Mouse (Mus musculus) megakaryocyte, embryonic 14.5 days (primary cell): Measurements from ENCODE around the gene Cnr2.

Experiments used
- FLI1 ChIP-seq: IDR thresholded peaks from 2 replicates; pipeline ENCODE4 v1.6.1; 2012; ENCODE audit warnings: low read length, inconsistent platforms, mixed read lengths
- GATA1 ChIP-seq: IDR thresholded peaks from 3 replicates; pipeline ENCODE4 v1.6.1; 2012; ENCODE audit warnings: mixed read lengths, low read length, inconsistent platforms, borderline replicate concordance

- no peak for TF ChIP-seq GATA1
- no peak for TF ChIP-seq FLI1
Measured at GRCm38 (mm10) chr4:135880576-135880975, 14.6 kb upstream of the Cnr2 start.
